Mouse (Mus musculus): ENCODE measurements around the gene Trir. TPM values are rescaled to one million over a fixed set of nuclear protein-coding genes. Genes with fewer than 3 reads are reported as not detected.

Trir gene
- polyA plus RNA-seq, 1 experiment from 2014 or later: 73.4 TPM

DNA sequence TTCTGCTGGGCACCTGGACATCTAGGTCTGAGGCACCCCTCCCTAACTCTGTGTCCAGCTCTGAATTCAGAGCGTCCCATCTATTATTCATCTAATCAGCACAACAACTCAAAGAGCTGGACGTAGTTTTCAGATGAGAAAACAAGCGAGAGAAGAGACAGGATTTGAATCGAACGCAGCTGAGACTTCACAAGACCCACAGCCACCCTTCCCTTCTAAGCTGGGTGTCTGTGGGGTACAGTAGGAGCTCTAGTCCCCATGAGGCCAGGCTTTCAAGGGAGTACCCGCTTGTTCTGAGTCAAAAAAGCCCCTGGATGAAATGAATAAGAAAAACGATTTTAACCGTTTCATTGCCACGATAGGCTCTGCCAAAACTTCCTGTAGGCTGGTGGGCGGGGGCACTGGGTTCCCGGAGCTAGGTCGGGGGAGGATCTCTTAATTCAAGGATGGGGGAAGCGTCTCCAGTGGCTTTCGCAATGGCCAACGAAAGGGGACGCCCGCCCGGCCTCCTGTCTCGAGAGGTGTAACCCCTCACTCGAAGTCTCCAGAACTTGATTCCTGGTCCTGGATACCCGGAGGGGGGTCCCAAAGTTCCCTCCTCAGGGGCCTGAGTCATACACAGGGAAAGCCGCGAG, 41.5 kb upstream of the Trir start:
- peak overlapping the region; percentile 83 for H3K9ac ChIP-seq
- peaks cover 57% of the 10 kb centered on the region for H3K4me1 ChIP-seq
- 2% methylated on average over 23 of the region's 23 CpGs for WGBS
- H3K9me3 ChIP-seq: no peaks in the 10 kb centered on the region
- no peak for ATAC-seq (ENCODE audit: extremely low read depth, insufficient number of reproducible peaks, low FRiP score, low TSS enrichment)
- H3K27me3 ChIP-seq (replicated peaks): peaks cover 22% of the 10 kb centered on the region
- no peaks in the 10 kb centered on the region for H3K36me3 ChIP-seq
- peak overlapping the region; percentile 72 for H3K27ac ChIP-seq (replicated peaks)
- peak overlapping the region; percentile 99 for H3K4me2 ChIP-seq
- H3K4me3 ChIP-seq: peak overlapping the region; percentile 66

- ATAC-seq (ENCODE audit: extremely low read depth, insufficient number of reproducible peaks, low FRiP score, low TSS enrichment): peak; percentile 27
- Histone ChIP-seq H3K4me2 (peak overlapping the region; percentile 99), H3K4me3 (peak overlapping the region; percentile 66), H3K36me3 (no peaks in the 10 kb centered on the region), H3K27me3 (replicated peaks) (peaks cover 22% of the 10 kb centered on the region), H3K27ac (replicated peaks) (peak overlapping the region; percentile 72), H3K4me1 (peaks cover 53% of the 10 kb centered on the region), H3K9ac (peak overlapping the region; percentile 83), H3K9me3 (no peaks in the 10 kb centered on the region)
- WGBS: 1% methylated on average over 53 of the region's 53 CpGs
Observed at GRCm38 (mm10) chr8:84985684-84986378, 40.8 kb upstream of the Trir start.

DNA sequence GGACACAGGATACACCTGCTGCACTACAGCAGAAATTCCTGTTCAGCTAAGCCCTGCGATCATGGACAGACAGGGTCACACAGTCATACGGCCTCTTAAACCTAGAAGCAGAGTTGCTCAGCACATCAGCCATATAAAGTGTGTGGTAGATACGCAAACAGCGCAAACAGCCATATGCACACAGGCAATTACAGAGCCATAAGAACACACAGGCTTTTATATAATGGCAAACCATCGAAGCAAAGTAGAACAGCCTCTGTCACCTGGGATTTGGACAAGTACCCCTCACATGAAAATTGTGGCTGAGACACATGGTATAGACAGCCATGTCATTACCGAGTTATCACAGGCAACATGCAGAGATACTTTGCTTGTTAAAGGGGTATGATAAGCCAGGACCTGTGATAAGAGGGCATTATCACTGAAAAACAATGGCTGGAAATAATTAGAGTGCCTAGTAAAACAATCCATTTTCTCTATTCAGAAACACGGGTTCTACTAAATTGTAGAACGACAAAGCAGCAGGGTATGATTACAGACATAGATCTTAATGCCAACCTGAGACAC, 40.2 kb upstream of the Trir start:
- H3K27me3 ChIP-seq (replicated peaks): peaks cover 22% of the 10 kb centered on the region
- H3K4me3 ChIP-seq: peak overlapping the region; percentile 66
- 31% methylated on average over 8 of the region's 8 CpGs for WGBS
- no peak for ATAC-seq (ENCODE audit: extremely low read depth, insufficient number of reproducible peaks, low FRiP score, low TSS enrichment)
- peaks cover 52% of the 10 kb centered on the region for H3K4me1 ChIP-seq
- no peaks in the 10 kb centered on the region for H3K36me3 ChIP-seq
- H3K9me3 ChIP-seq: no peaks in the 10 kb centered on the region
- H3K4me2 ChIP-seq: peak overlapping the region; percentile 99
- peak overlapping the region; percentile 72; the same call in 1 of the 2 replicates for H3K27ac ChIP-seq (replicated peaks)
- peak overlapping the region; percentile 83 for H3K9ac ChIP-seq

DNA sequence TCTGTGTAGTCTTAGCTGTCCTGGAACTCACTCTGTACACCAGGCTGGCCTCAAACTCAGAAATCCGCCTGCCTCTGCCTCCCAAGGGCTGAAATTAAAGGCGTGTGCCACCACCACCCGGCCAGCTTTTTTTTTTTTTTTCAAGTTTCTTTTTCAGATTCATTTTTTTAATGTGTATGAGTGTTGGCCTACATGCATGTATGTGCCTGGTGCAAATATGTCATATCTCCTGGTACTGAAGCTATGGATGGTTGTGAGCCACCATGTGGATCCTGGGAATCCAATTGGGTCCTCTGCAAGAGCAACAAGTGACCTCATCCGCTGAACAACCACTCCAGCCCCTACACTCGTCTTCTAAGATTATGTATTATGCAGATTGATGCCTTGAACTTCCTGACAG, 39.2 kb upstream of the Trir start:
- H3K27ac ChIP-seq (replicated peaks): no peak overlapping the region
- no peak overlapping the region for H3K4me3 ChIP-seq
- WGBS: 74% methylated on average over 5 of the region's 5 CpGs
- H3K4me2 ChIP-seq: no peak overlapping the region
- no peaks in the 10 kb centered on the region for H3K36me3 ChIP-seq
- no peak for ATAC-seq (ENCODE audit: extremely low read depth, insufficient number of reproducible peaks, low FRiP score, low TSS enrichment)
- H3K9ac ChIP-seq: no peak overlapping the region
- no peaks in the 10 kb centered on the region for H3K9me3 ChIP-seq
- peaks cover 43% of the 10 kb centered on the region for H3K4me1 ChIP-seq
- H3K27me3 ChIP-seq (replicated peaks): peaks cover 23% of the 10 kb centered on the region

DNA sequence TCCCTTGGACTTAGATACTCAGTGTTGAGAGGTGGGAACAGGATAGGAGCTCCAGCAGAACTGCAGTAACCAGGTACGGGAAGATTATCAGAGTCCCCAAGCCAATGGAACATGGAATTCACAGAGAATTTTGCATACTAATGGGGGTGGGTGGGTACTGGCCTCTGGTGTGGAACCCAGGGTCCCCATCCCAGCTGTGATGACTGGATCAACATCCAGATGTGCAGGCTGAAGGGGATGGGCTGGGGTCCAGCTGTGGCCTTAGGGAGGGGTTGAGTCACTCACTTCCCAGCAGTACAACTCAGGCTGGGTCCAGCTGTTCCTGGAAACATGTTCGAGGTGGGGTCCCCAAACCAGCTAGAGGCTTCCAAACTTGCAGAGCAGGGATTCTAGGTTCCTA, 38.7 kb upstream of the Trir start:
- no peaks in the 10 kb centered on the region for H3K36me3 ChIP-seq
- no peaks in the 10 kb centered on the region for H3K9me3 ChIP-seq
- 0 out of 2 replicates have a peak overlapping the region, but pooled peaks have one; percentile 10 for H3K9ac ChIP-seq
- H3K27ac ChIP-seq (replicated peaks): no peak overlapping the region
- no peak overlapping the region for H3K4me3 ChIP-seq
- H3K27me3 ChIP-seq (replicated peaks): peaks cover 28% of the 10 kb centered on the region
- no peak overlapping the region for H3K4me2 ChIP-seq
- ATAC-seq (ENCODE audit: extremely low read depth, insufficient number of reproducible peaks, low FRiP score, low TSS enrichment): no peak
- peaks cover 43% of the 10 kb centered on the region for H3K4me1 ChIP-seq
- WGBS: 62% methylated on average over 2 of the region's 2 CpGs

GRCm38 (mm10) chr8:84989311-84989731, 37.3 kb upstream of the Trir start:
- peak overlapping the region; percentile 58 for H3K4me3 ChIP-seq
- H3K4me1 ChIP-seq: peaks cover 39% of the 10 kb centered on the region
- H3K36me3 ChIP-seq: no peaks in the 10 kb centered on the region
- 16% methylated on average over 15 of the region's 15 CpGs for WGBS
- H3K27me3 ChIP-seq (replicated peaks): peaks cover 34% of the 10 kb centered on the region
- H3K4me2 ChIP-seq: peak overlapping the region; percentile 79
- H3K27ac ChIP-seq (replicated peaks): no peak overlapping the region
- no peak for ATAC-seq (ENCODE audit: extremely low read depth, insufficient number of reproducible peaks, low FRiP score, low TSS enrichment)
- H3K9ac ChIP-seq: peak overlapping the region; percentile 84
- no peaks in the 10 kb centered on the region for H3K9me3 ChIP-seq

DNA sequence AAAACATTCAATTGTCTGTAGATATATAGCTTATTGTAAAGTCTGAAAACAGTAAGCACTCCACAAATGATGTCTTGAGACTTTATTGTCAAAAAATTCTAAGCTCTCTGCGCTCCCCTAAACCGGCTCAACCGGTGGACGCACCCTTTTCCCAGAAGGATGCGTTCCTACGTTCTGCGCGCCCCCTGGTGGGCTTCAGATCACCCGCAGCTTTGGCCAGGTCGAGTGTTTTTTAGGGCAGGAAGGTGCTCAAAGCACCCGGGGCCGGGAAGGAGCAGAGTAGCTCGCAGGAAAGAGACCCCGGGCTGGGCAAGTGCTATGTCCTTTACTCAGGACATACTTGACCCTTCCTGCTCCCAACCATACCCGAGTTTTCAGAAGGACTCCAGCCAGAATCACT, 36.8 kb upstream of the Trir start:
- H3K27me3 ChIP-seq (replicated peaks): peaks cover 39% of the 10 kb centered on the region
- H3K4me2 ChIP-seq: peak overlapping the region; percentile 79
- ATAC-seq (ENCODE audit: extremely low read depth, insufficient number of reproducible peaks, low FRiP score, low TSS enrichment): peak; percentile 24; the same call in 1 of the 2 replicates
- H3K36me3 ChIP-seq: no peaks in the 10 kb centered on the region
- H3K9me3 ChIP-seq: no peaks in the 10 kb centered on the region
- peaks cover 34% of the 10 kb centered on the region for H3K4me1 ChIP-seq
- peak overlapping the region; percentile 84 for H3K9ac ChIP-seq
- peak overlapping the region; percentile 64 for H3K27ac ChIP-seq (replicated peaks)
- H3K4me3 ChIP-seq: peak overlapping the region; percentile 58
- WGBS: under 1% methylated on average over 15 of the region's 15 CpGs

- Histone ChIP-seq H3K9me3 (no peaks in the 10 kb centered on the region), H3K4me1 (peaks cover 29% of the 10 kb centered on the region), H3K4me3 (peak within 1 kb of the TSS; percentile 58), H3K27me3 (replicated peaks) (peaks cover 45% of the 10 kb centered on the region), H3K4me2 (peak within 1 kb of the TSS; percentile 79), H3K36me3 (no peaks in the 10 kb centered on the region), H3K9ac (peak within 1 kb of the TSS; percentile 84), H3K27ac (replicated peaks) (peak within 1 kb of the TSS; percentile 64)
- peak; percentile 87 for ATAC-seq (ENCODE audit: extremely low read depth, insufficient number of reproducible peaks, low FRiP score, low TSS enrichment)
- WGBS: 0% methylated on average over 28 of the region's 28 CpGs
Observed at GRCm38 (mm10) chr8:84990349-84990748, 36.3 kb upstream of the Trir start, which contains the start of gene Hook2. Hook2 (plus strand) TSS chr8:84990603.

GRCm38 (mm10) chr8:84990836-84991235, 35.8 kb upstream of the Trir start:
- H3K4me2 ChIP-seq: peak overlapping the region; percentile 79
- peak overlapping the region; percentile 58 for H3K27ac ChIP-seq (replicated peaks)
- ATAC-seq (ENCODE audit: extremely low read depth, insufficient number of reproducible peaks, low FRiP score, low TSS enrichment): peak; percentile 77
- H3K9me3 ChIP-seq: no peaks in the 10 kb centered on the region
- H3K4me3 ChIP-seq: peak overlapping the region; percentile 58
- H3K9ac ChIP-seq: peak overlapping the region; percentile 82
- H3K27me3 ChIP-seq (replicated peaks): peaks cover 49% of the 10 kb centered on the region
- H3K4me1 ChIP-seq: peaks cover 24% of the 10 kb centered on the region
- WGBS: 1% methylated on average over 15 of the region's 15 CpGs
- H3K36me3 ChIP-seq: no peaks in the 10 kb centered on the region

DNA sequence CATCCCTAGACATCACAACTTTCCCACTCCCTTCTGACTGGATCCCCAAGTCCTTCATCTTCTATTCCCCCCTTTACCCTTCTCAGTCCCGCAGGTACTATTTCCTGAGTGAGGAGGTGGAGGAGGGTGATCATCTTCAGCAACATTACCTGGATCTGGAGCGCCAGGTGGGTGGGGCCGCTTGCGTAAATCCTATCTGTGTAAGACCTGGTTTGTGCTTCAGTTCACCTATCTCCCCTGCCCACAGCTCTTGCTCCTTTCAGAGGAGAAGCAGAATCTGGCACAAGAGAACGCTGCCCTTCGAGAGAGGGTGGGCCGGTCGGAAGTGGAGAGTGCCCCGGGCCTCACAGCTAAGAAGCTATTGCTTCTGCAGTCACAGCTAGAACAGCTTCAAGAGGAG, 32.2 kb upstream of the Trir start:
- no peaks in the 10 kb centered on the region for H3K9me3 ChIP-seq

DNA sequence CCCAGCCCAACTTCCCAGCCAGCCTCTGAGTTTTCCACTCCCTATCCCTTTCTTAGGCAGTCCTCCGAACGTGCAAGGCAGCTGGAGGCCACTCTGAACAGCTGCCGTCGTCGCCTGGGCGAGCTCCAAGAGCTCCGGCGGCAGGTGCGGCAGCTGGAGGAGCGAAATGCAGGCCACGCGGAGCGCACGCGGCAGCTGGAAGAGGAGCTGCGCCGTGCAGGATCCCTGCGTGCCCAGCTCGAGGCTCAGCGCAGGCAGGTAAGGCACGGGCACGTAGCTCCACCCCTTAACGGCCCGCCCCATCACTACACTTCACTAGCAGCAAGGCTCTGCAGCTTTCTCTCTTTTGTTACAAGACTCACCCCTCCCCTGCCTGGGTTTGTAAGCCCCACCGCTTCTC, 30.9 kb upstream of the Trir start:
- no peaks in the 10 kb centered on the region for H3K9me3 ChIP-seq
- no peak for ATAC-seq (ENCODE audit: extremely low read depth, insufficient number of reproducible peaks, low FRiP score, low TSS enrichment)
- H3K4me1 ChIP-seq: peaks cover 14% of the 10 kb centered on the region
- H3K27ac ChIP-seq (replicated peaks): no peak overlapping the region
- no peak overlapping the region for H3K4me2 ChIP-seq
- WGBS: 18% methylated on average over 25 of the region's 25 CpGs
- no peaks in the 10 kb centered on the region for H3K36me3 ChIP-seq
- no peak overlapping the region for H3K4me3 ChIP-seq
- H3K9ac ChIP-seq: 0 out of 2 replicates have a peak overlapping the region, but pooled peaks have one; percentile 6
- H3K27me3 ChIP-seq (replicated peaks): peaks cover 50% of the 10 kb centered on the region

More for the DNA sequence above, 32.2 kb upstream of the Trir start:
- H3K9ac ChIP-seq: no peak overlapping the region
- no peak overlapping the region for H3K27ac ChIP-seq (replicated peaks)
- H3K4me3 ChIP-seq: no peak overlapping the region
- ATAC-seq (ENCODE audit: extremely low read depth, insufficient number of reproducible peaks, low FRiP score, low TSS enrichment): no peak
- H3K27me3 ChIP-seq (replicated peaks): peaks cover 50% of the 10 kb centered on the region
- H3K4me1 ChIP-seq: peaks cover 18% of the 10 kb centered on the region
- H3K4me2 ChIP-seq: no peak overlapping the region
- 89% methylated on average over 9 of the region's 9 CpGs for WGBS
- no peaks in the 10 kb centered on the region for H3K36me3 ChIP-seq

Data from heart, embryonic 13.5 days (tissue).